Comparison of ENCODE assay signal across 19 mouse cellular contexts in genomic region chr16:87861722-87862121, GRCm38 (mm10).
"Had no signal": no experiment of that assay in that cellular context is flagged by ENCODE, and none has a peak within 500 bp of the region (broad histone marks: within the 10 kb centered on the region; RNA-seq: fewer than 3 reads in every experiment).

No protein-coding gene starts in this region.

- H3K27me3 ChIP-seq: lung, embryonic 15.5 days; megakaryocyte, embryonic 14.5 days; midbrain, embryonic 13.5 days; midbrain, embryonic 15.5 days; neural tube, embryonic 12.5 days; stomach, embryonic 15.5 days had no signal

- H3K9me3 ChIP-seq: lung, embryonic 15.5 days; midbrain, embryonic 13.5 days; midbrain, embryonic 15.5 days; neural tube, embryonic 12.5 days; stomach, embryonic 15.5 days had no signal

- H3K27ac ChIP-seq: lung, embryonic 15.5 days; macrophage; midbrain, embryonic 13.5 days; midbrain, embryonic 15.5 days; neural tube, embryonic 12.5 days; stomach, embryonic 15.5 days; stomach, postnatal 0 days had no signal

- H3K4me1 ChIP-seq: lung, embryonic 15.5 days; megakaryocyte, embryonic 14.5 days; midbrain, embryonic 13.5 days; midbrain, embryonic 15.5 days; neural tube, embryonic 12.5 days; stomach, embryonic 15.5 days had no signal

- H3K9ac ChIP-seq: lung, embryonic 15.5 days; midbrain, embryonic 13.5 days; midbrain, embryonic 15.5 days; neural tube, embryonic 12.5 days; stomach, embryonic 15.5 days had no signal

- H3K36me3 ChIP-seq: lung, embryonic 15.5 days; midbrain, embryonic 13.5 days; midbrain, embryonic 15.5 days; neural tube, embryonic 12.5 days; stomach, embryonic 15.5 days had no signal

- ATAC-seq: lung, postnatal 0 days; midbrain, embryonic 13.5 days; midbrain, embryonic 15.5 days had no signal

- DNase-seq: lung, adult 2 months; lung, postnatal 14 days; lung, postnatal 36 days; right cerebral cortex, postnatal 14 days; right cerebral cortex, postnatal 4 days; spleen, adult 18-20 months; thymus, adult 2 months; thymus, postnatal 25 days; thymus, postnatal 4 days had no signal

- H3K4me2 ChIP-seq: lung, embryonic 15.5 days; midbrain, embryonic 11.5 days; midbrain, embryonic 13.5 days; midbrain, embryonic 15.5 days; neural tube, embryonic 12.5 days; stomach, embryonic 15.5 days had no signal

- H3K4me3 ChIP-seq: lung, embryonic 15.5 days; megakaryocyte, embryonic 14.5 days; midbrain, embryonic 13.5 days; midbrain, embryonic 15.5 days; neural tube, embryonic 12.5 days; stomach, embryonic 15.5 days had no signal
